Mouse (Mus musculus) midbrain, embryonic 14.5 days (tissue): ENCODE results near the gene E2f2. TPM values are rescaled to one million over a fixed set of nuclear protein-coding genes. Genes with fewer than 3 reads are reported as not detected.

Experiments
- ATAC-seq: fragments of 200-750 bp; cut with Nextera tagmentation; 2 replicates; pipeline ENCODE4 v1.8.0; 2017; ENCODE audit warnings: moderate number of reproducible peaks, moderate library complexity; ENCODE audit not compliant: low FRiP score, low TSS enrichment
- DNase-seq: peaks from one replicate; pipeline ENCODE4 v3.0.0-alpha.2; 2015
- H3K27ac ChIP-seq: fragments of 300-500 bp; sonication (generic); replicated peaks from 2 replicates; pipeline ENCODE4 v1.5.1; 2014; ENCODE audit warnings: mild to moderate bottlenecking, low read depth, low read length, moderate library complexity
- H3K27me3 ChIP-seq: fragments of 300-500 bp; sonication (generic); 2 replicates; pipeline ENCODE4 v1.6.1; 2014; ENCODE audit warnings: low read length, control low read depth, mixed read lengths; ENCODE audit not compliant: control insufficient read depth, insufficient read depth
- H3K36me3 ChIP-seq: fragments of 300-500 bp; sonication (generic); 2 replicates; pipeline ENCODE4 v1.6.1; 2014; ENCODE audit warnings: low read length, control low read depth; ENCODE audit not compliant: control insufficient read depth, insufficient read depth
- H3K4me1 ChIP-seq: fragments of 300-500 bp; sonication (generic); 2 replicates; pipeline ENCODE4 v1.6.1; 2014; ENCODE audit warnings: mild to moderate bottlenecking, antibody characterized with exemption, low read length, control low read depth; ENCODE audit not compliant: control insufficient read depth, insufficient read depth
- H3K4me2 ChIP-seq: fragments of 300-500 bp; sonication (generic); 2 replicates; pipeline ENCODE4 v1.6.1; 2014; ENCODE audit warnings: mild to moderate bottlenecking, low read length, moderate library complexity
- H3K4me3 ChIP-seq: fragments of 300-500 bp; sonication (generic); replicated peaks from 2 replicates; pipeline ENCODE4 v1.5.1; 2014; ENCODE audit warnings: low read depth, low read length
- H3K9ac ChIP-seq: fragments of 300-500 bp; sonication (generic); replicated peaks from 2 replicates; pipeline ENCODE4 v1.6.1; 2014; ENCODE audit warnings: mild to moderate bottlenecking, low read length, moderate library complexity
- H3K9me3 ChIP-seq: fragments of 300-500 bp; sonication (generic); 2 replicates; pipeline ENCODE4 v1.6.1; 2016; ENCODE audit warnings: low read length, control low read depth, mixed read lengths; ENCODE audit not compliant: control insufficient read depth
- WGBS: fragments of 180-500 bp; shearing (Covaris S2); extraction: QIAGEN DNeasy Blood & Tissue Kit; methylation state at CpG from one replicate; pipeline ENCODE4 v1.1.7; 2014; 5-methylcytosine and 5-hydroxymethylcytosine counted together
- polyA plus RNA-seq: library from polyadenylated mRNA; unstranded; fragments of >200 nt; fragmentation: Nextera tagmentation; extraction: Ambion mirVana; gene quantifications from 2 replicates; pipeline ENCODE4 v1.2.1, GENCODE M21; 2014

Gene E2f2
- polyA plus RNA-seq, 1 experiment from 2014 or later: 1.7 TPM

DNA sequence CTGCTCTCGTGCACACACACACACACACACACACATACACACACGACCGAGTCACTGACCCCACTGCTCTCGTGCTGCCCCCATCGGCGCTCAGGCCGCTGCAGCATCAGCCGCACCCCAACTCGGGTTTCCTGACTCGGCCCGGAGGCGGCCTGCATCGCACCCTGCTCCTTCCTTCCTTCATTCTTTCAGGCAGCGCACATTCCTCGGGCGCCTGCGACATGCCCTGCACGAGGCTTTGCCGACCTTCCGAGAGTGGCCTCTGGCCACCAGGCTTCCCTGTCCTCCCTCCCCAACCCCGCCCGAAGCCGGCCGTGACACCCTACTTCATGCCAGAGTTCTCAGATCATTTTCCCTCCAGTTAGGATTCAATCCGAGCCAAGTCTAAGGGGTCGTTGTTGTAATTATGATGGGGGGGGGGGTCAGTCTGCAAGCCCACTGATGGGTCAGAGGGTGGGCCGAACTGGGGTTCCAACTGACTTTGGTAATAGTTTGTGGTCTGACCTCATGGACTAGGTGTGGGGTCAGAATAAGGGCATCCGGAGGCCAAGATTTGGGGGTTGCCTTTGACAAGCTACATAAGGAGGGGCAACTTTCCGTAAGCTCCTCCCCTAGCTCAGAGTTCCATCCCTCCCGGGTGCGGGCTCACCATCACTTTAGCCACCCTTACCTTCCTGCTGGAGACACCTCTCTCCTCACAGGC lies 23.7 kb upstream of the E2f2 start:
- peak overlapping the region; percentile 86 for H3K4me2 ChIP-seq
- H3K9ac ChIP-seq: peak overlapping the region; percentile 42; the same call in 1 of the 2 replicates
- peak overlapping the region; percentile 41; the same call in 1 of the 2 replicates for H3K4me3 ChIP-seq
- peaks cover 18% of the 10 kb centered on the region for H3K27me3 ChIP-seq
- DNase-seq: peak; percentile 55
- H3K9me3 ChIP-seq: no peaks in the 10 kb centered on the region
- 10% methylated on average over 31 of the region's 31 CpGs for WGBS
- no peak for ATAC-seq
- H3K36me3 ChIP-seq: no peaks in the 10 kb centered on the region
- H3K27ac ChIP-seq: 0 out of 2 replicates have a peak overlapping the region, but pooled peaks have one; percentile 26
- H3K4me1 ChIP-seq: peaks cover 25% of the 10 kb centered on the region

DNA sequence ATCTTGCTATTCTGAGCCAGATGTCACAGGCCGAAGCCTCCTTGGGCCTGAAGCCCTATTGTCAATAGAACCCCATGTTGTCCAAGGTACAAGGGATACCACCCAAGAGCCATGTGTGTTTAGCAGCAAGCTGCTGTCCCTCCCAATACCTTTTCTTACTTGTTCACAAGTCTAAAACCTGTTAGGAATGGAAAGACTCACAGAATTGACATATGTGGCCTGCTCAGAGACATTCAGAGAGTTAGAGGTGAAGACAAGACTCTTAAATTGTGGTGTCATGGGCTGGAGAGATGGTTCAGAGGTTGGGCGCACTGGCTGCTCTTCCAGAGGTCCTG lies 23.2 kb upstream of the E2f2 start:
- H3K9me3 ChIP-seq: no peaks in the 10 kb centered on the region
- H3K4me1 ChIP-seq: peaks cover 22% of the 10 kb centered on the region
- DNase-seq (no peak), ATAC-seq (no peak)
- 77% methylated on average over 2 of the region's 2 CpGs for WGBS
- H3K4me3 ChIP-seq: no peak overlapping the region
- H3K9ac ChIP-seq: no peak overlapping the region
- H3K27ac ChIP-seq: no peak overlapping the region
- H3K36me3 ChIP-seq: no peaks in the 10 kb centered on the region
- H3K27me3 ChIP-seq: peaks cover 17% of the 10 kb centered on the region
- H3K4me2 ChIP-seq: no peak overlapping the region

DNA sequence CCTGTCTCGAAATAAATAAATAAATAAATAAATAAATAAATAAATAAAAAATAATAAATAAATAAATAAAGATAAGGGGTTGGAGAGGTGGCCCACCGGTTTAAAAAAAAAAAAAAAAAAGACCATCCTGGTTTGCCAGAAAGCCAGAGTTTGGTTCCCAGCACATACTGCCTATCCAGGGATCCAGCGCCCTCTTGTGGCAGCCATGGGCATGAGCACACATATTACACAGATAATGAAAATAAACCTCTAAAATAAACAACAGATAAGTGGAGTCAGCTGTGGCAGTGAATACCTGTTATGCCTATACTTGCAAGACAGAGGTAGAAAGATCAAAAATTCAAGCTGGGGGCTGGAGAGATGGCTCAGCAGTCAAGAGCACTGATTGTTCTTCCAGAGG lies 22.5 kb upstream of the E2f2 start:
- peak; percentile 75 for DNase-seq
- WGBS: 44% methylated on average over 3 of the region's 3 CpGs
- Histone ChIP-seq H3K4me1 (peaks cover 14% of the 10 kb centered on the region; the same call in 1 of the 2 replicates), H3K4me3 (no peak overlapping the region), H3K36me3 (no peaks in the 10 kb centered on the region), H3K27me3 (peaks cover 12% of the 10 kb centered on the region), H3K9ac (no peak overlapping the region), H3K4me2 (no peak overlapping the region), H3K9me3 (no peaks in the 10 kb centered on the region), H3K27ac (no peak overlapping the region)
- ATAC-seq: no peak

DNA sequence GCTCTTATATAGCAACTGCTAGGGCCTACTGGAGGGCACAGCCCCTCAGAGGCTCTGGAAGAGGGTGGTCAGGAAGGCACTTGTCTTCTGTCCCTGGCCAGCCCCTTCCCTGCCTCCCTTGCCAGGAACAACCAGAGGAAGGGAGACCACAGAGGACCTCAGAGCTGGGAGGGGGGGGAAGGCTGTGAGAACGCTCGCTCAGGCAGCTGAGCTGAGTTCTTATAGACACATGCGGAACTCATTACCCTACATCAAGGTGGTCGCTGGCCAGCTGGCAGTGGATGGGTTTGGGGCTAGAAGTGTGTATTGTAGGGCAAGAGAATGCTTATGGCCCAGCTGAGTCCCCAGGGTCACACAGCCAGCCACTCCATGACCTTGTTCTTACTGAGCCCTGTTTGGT lies 21.6 kb upstream of the E2f2 start:
- Histone ChIP-seq H3K4me2 (no peak overlapping the region), H3K9ac (no peak overlapping the region), H3K4me3 (no peak overlapping the region), H3K27me3 (peaks cover 5% of the 10 kb centered on the region; the same call in 1 of the 2 replicates), H3K4me1 (0 out of 2 replicates have a peak, but pooled peaks cover 6% of the 10 kb centered on the region), H3K9me3 (no peaks in the 10 kb centered on the region), H3K36me3 (no peaks in the 10 kb centered on the region), H3K27ac (no peak overlapping the region)
- no peak for ATAC-seq
- DNase-seq: no peak
- 37% methylated on average over 4 of the region's 4 CpGs for WGBS

DNA sequence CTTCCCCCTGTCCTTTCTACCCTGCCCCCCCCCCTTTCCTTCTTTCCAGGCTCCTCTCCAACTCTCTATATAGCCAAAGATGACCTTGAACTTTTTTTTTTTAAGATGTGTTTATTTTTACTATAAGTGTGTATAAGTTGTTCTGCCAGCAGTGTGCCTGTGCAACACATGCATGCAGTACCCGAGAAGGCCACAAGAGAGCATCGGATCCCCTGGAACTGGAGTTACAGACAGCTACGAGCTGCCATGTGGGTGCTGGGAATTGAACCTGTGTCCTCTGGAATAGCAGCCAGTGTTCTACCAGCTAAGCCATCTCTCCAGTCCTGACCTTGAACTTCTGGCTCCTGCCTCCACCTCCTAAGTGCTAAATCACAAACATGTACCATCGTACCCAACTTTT lies 19.4 kb upstream of the E2f2 start:
- WGBS: 92% methylated on average over 4 of the region's 4 CpGs
- Histone ChIP-seq H3K4me1 (0 out of 2 replicates have a peak, but pooled peaks cover under 1% of the 10 kb centered on the region), H3K27ac (no peak overlapping the region), H3K36me3 (no peaks in the 10 kb centered on the region), H3K4me2 (no peak overlapping the region), H3K27me3 (no peaks in the 10 kb centered on the region), H3K9me3 (no peaks in the 10 kb centered on the region), H3K4me3 (no peak overlapping the region), H3K9ac (no peak overlapping the region)
- no peak for DNase-seq
- no peak for ATAC-seq

DNA sequence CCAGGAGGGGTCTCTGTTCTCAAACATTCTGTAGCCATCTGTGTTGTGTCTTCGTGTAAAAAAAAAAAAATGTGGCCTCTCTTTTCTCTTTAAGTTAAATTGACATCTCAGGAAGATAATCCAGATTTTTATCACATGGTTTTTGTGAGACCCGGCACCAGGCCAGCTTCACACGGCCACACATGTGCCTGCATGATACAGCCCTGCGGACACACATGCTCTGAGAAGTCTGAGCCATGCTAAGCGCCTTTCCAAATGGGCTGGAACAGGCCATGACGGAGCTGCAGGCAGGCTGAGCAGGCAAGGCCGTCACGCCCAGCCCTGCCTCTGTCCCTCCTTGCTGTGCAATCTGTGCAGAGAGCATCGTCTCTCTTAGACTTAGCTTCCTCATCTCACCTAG lies 17.7 kb upstream of the E2f2 start:
- H3K4me2 ChIP-seq: no peak overlapping the region
- no peak overlapping the region for H3K27ac ChIP-seq
- 67% methylated on average over 9 of the region's 9 CpGs for WGBS
- DNase-seq (no peak), ATAC-seq (no peak)
- H3K27me3 ChIP-seq: no peaks in the 10 kb centered on the region
- H3K4me3 ChIP-seq: no peak overlapping the region
- no peaks in the 10 kb centered on the region for H3K36me3 ChIP-seq
- H3K9me3 ChIP-seq: no peaks in the 10 kb centered on the region
- no peak overlapping the region for H3K9ac ChIP-seq
- peaks cover 2% of the 10 kb centered on the region; the same call in 1 of the 2 replicates for H3K4me1 ChIP-seq

DNA sequence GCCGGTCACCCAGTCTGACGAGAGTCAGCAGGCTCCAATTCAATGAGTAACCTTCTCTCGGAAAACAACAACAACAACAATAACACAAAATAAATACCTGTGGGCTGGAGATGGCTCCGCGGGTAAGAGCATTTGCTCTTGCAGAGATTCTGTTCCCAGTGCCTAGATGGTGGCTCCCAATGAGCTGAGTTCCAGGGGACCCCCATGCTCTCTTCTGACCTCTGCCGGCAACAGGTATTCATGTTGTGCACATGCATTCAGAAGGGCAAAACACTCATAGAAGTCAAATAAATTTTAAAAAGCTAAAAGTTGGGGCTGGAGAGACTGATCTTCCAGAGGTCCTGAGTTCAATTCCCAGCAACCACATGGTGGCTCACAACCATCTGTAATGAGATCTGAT lies 13.7 kb upstream of the E2f2 start:
- no peaks in the 10 kb centered on the region for H3K27me3 ChIP-seq
- no peaks in the 10 kb centered on the region for H3K9me3 ChIP-seq
- H3K4me3 ChIP-seq: no peak overlapping the region
- DNase-seq (no peak), ATAC-seq (no peak)
- no peak overlapping the region for H3K27ac ChIP-seq
- H3K9ac ChIP-seq: no peak overlapping the region
- no peaks in the 10 kb centered on the region for H3K36me3 ChIP-seq
- no peak overlapping the region for H3K4me2 ChIP-seq
- 81% methylated on average over 6 of the region's 6 CpGs for WGBS
- peaks cover 8% of the 10 kb centered on the region; the same call in 1 of the 2 replicates for H3K4me1 ChIP-seq

DNA sequence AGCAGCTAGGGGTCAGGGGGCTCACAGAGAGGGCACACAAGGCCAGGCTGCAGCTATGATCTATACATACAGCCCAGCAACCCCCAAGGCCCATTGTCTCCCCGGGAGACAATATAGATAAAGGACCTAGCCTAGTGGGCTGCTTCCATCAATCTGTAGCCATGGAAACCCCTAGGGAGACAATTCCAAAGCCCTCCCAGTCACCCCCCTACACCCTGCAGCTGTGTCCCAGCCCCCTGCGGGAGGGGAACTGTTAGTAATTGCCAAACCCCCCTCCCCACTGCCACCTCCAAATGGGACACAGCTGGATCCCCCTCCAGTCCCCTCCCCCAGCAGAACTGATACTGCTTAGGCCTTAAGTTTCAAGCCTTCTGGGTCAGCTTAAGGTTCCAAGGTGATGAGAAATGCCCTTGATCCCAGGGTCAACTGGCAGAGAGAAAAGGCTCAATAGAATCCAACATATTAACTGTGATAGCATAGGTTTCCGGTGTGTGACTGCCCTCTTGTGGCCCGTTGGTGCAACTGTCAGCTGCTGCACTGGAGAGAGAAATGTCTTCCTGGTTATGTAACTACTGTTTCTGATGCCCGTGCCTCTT lies 12.3 kb upstream of the E2f2 start:
- H3K27me3 ChIP-seq: no peaks in the 10 kb centered on the region
- WGBS: 3% methylated on average over 5 of the region's 5 CpGs
- H3K27ac ChIP-seq: peak overlapping the region; percentile 61; the same call in 1 of the 2 replicates
- H3K4me2 ChIP-seq: no peak overlapping the region
- no peak overlapping the region for H3K4me3 ChIP-seq
- H3K36me3 ChIP-seq: no peaks in the 10 kb centered on the region
- ATAC-seq: peak; percentile 66
- DNase-seq: peak; percentile 92
- H3K9me3 ChIP-seq: no peaks in the 10 kb centered on the region
- H3K9ac ChIP-seq: no peak overlapping the region
- peaks cover 8% of the 10 kb centered on the region; the same call in 1 of the 2 replicates for H3K4me1 ChIP-seq

DNA sequence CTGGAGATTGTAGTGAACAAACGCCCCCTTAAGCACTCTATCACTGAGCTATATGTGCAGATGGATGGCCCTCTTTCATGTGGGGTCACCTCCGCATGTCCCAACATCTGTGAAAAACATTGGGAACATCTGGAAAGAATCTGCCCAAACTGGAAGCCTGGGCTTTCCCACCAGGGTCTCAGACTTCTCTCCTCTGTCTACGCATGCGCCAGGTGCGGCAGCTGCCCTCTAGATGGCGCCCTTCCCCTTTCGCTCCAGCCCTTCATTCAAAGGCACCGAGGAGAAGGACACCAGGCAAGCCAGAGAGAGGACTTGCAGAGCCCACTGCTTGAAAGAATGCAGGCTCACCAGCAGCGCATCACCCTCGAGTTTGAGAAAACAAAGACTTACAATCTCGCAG lies 8.7 kb upstream of the E2f2 start:
- H3K4me1 ChIP-seq: peaks cover 8% of the 10 kb centered on the region; the same call in 1 of the 2 replicates
- no peak overlapping the region for H3K9ac ChIP-seq
- WGBS: 3% methylated on average over 11 of the region's 11 CpGs
- no peaks in the 10 kb centered on the region for H3K9me3 ChIP-seq
- no peaks in the 10 kb centered on the region for H3K27me3 ChIP-seq
- no peak overlapping the region for H3K27ac ChIP-seq
- peak; percentile 91 for DNase-seq
- no peak for ATAC-seq
- 0 out of 2 replicates have a peak overlapping the region, but pooled peaks have one; percentile 4 for H3K4me2 ChIP-seq
- no peak overlapping the region for H3K4me3 ChIP-seq
- H3K36me3 ChIP-seq: no peaks in the 10 kb centered on the region
